Mouse (Mus musculus) limb, embryonic 15.5 days (tissue): Measurements from ENCODE around the gene Iqcg. TPM values are rescaled to one million over a fixed set of nuclear protein-coding genes. Genes with fewer than 3 reads are reported as not detected.

Experiments
- ATAC-seq: fragments of 200-750 bp; cut with Nextera tagmentation; 2 replicates; pipeline ENCODE4 v1.8.0; 2017; ENCODE audit warnings: low read depth, moderate TSS enrichment; ENCODE audit not compliant: insufficient number of reproducible peaks, low FRiP score, low TSS enrichment
- H3K27ac ChIP-seq: fragments of 300-500 bp; sonication (generic); 2 replicates; pipeline ENCODE4 v1.5.1; 2015; ENCODE audit warnings: moderate library complexity, mild to moderate bottlenecking, inconsistent platforms
- H3K27me3 ChIP-seq: fragments of 300-500 bp; sonication (generic); 2 replicates; pipeline ENCODE4 v1.6.1; 2015; ENCODE audit warnings: inconsistent platforms
- H3K36me3 ChIP-seq: fragments of 300-500 bp; sonication (generic); 2 replicates; pipeline ENCODE4 v1.6.1; 2015; ENCODE audit warnings: inconsistent platforms
- H3K4me1 ChIP-seq: fragments of 300-500 bp; sonication (generic); 2 replicates; pipeline ENCODE4 v1.6.1; 2015; ENCODE audit warnings: inconsistent platforms
- H3K4me2 ChIP-seq: fragments of 300-500 bp; sonication (generic); 2 replicates; pipeline ENCODE4 v1.6.1; 2015; ENCODE audit warnings: mild to moderate bottlenecking, inconsistent platforms
- H3K4me3 ChIP-seq: fragments of 300-500 bp; sonication (generic); 2 replicates; pipeline ENCODE4 v1.5.1; 2015; ENCODE audit warnings: mild to moderate bottlenecking, inconsistent platforms
- H3K9ac ChIP-seq: fragments of 300-500 bp; sonication (generic); 2 replicates; pipeline ENCODE4 v1.6.1; 2015; ENCODE audit warnings: inconsistent platforms
- H3K9me3 ChIP-seq: fragments of 300-500 bp; sonication (generic); 2 replicates; pipeline ENCODE4 v1.6.1; 2016; ENCODE audit warnings: inconsistent platforms
- WGBS: fragments of 180-500 bp; shearing (Covaris S2); methylation state at CpG from one replicate; pipeline ENCODE4 v1.1.7; 2015; 5-methylcytosine and 5-hydroxymethylcytosine counted together
- polyA plus RNA-seq: library from polyadenylated mRNA; unstranded; fragments of >200 nt; fragmentation: Nextera tagmentation; extraction: Ambion mirVana; gene quantifications from 2 replicates; pipeline ENCODE4 v1.2.1, GENCODE M21; 2015

The Iqcg gene
- polyA plus RNA-seq, 1 experiment from 2014 or later: 2.0 TPM

- WGBS: 66% methylated on average over 2 of the region's 2 CpGs
- Histone ChIP-seq H3K9ac (no peak overlapping the region), H3K9me3 (no peaks in the 10 kb centered on the region), H3K36me3 (no peaks in the 10 kb centered on the region), H3K27ac (no peak overlapping the region), H3K27me3 (no peaks in the 10 kb centered on the region), H3K4me3 (no peak overlapping the region), H3K4me1 (no peaks in the 10 kb centered on the region), H3K4me2 (no peak overlapping the region)
- ATAC-seq: no peak
Observed at GRCm38 (mm10) chr16:33048686-33049085, 7.3 kb downstream of the Iqcg start.

GRCm38 (mm10) chr16:33048004-33048403, 8.0 kb downstream of the Iqcg start:
- 93% methylated on average over 1 of the region's 1 CpGs for WGBS

GRCm38 (mm10) chr16:33043268-33043667, 12.8 kb downstream of the Iqcg start:
- no peak overlapping the region for H3K27ac ChIP-seq
- no peaks in the 10 kb centered on the region for H3K36me3 ChIP-seq
- H3K9me3 ChIP-seq: no peaks in the 10 kb centered on the region
- 68% methylated on average over 2 of the region's 2 CpGs for WGBS
- H3K9ac ChIP-seq: no peak overlapping the region
- no peaks in the 10 kb centered on the region for H3K4me1 ChIP-seq
- no peak overlapping the region for H3K4me3 ChIP-seq
- no peak for ATAC-seq
- H3K4me2 ChIP-seq: no peak overlapping the region
- no peaks in the 10 kb centered on the region for H3K27me3 ChIP-seq

More at GRCm38 (mm10) chr16:33048004-33048403, 8.0 kb downstream of the Iqcg start:
- no peaks in the 10 kb centered on the region for H3K4me1 ChIP-seq
- no peaks in the 10 kb centered on the region for H3K9me3 ChIP-seq
- H3K36me3 ChIP-seq: no peaks in the 10 kb centered on the region
- H3K9ac ChIP-seq: no peak overlapping the region
- H3K27ac ChIP-seq: no peak overlapping the region
- H3K4me3 ChIP-seq: no peak overlapping the region
- no peak for ATAC-seq
- H3K27me3 ChIP-seq: no peaks in the 10 kb centered on the region
- no peak overlapping the region for H3K4me2 ChIP-seq

GRCm38 (mm10) chr16:33042682-33043081, 13.3 kb downstream of the Iqcg start:
- H3K4me3 ChIP-seq: no peak overlapping the region
- ATAC-seq: no peak
- WGBS: 79% methylated on average over 1 of the region's 1 CpGs
- H3K9me3 ChIP-seq: no peaks in the 10 kb centered on the region
- H3K27me3 ChIP-seq: no peaks in the 10 kb centered on the region
- H3K36me3 ChIP-seq: no peaks in the 10 kb centered on the region
- no peaks in the 10 kb centered on the region for H3K4me1 ChIP-seq
- no peak overlapping the region for H3K9ac ChIP-seq
- H3K27ac ChIP-seq: no peak overlapping the region
- no peak overlapping the region for H3K4me2 ChIP-seq

GRCm38 (mm10) chr16:33036006-33036405, 20.0 kb downstream of the Iqcg start:
- Histone ChIP-seq H3K36me3 (no peaks in the 10 kb centered on the region), H3K27me3 (no peaks in the 10 kb centered on the region), H3K4me1 (no peaks in the 10 kb centered on the region), H3K27ac (no peak overlapping the region), H3K9me3 (no peaks in the 10 kb centered on the region), H3K4me2 (no peak overlapping the region), H3K4me3 (no peak overlapping the region), H3K9ac (no peak overlapping the region)
- no peak for ATAC-seq
- 65% methylated on average over 4 of the region's 4 CpGs for WGBS

GRCm38 (mm10) chr16:33026357-33026756, 29.7 kb downstream of the Iqcg start:
- Histone ChIP-seq H3K27ac (no peak overlapping the region), H3K36me3 (no peaks in the 10 kb centered on the region), H3K4me3 (no peak overlapping the region), H3K4me1 (no peaks in the 10 kb centered on the region), H3K4me2 (no peak overlapping the region), H3K27me3 (no peaks in the 10 kb centered on the region), H3K9ac (no peak overlapping the region), H3K9me3 (no peaks in the 10 kb centered on the region)
- ATAC-seq: no peak
- WGBS: 85% methylated on average over 7 of the region's 7 CpGs

- Histone ChIP-seq H3K36me3 (no peaks in the 10 kb centered on the region), H3K4me2 (no peak overlapping the region), H3K9ac (no peak overlapping the region), H3K27ac (no peak overlapping the region), H3K4me1 (no peaks in the 10 kb centered on the region), H3K27me3 (no peaks in the 10 kb centered on the region), H3K4me3 (no peak overlapping the region), H3K9me3 (no peaks in the 10 kb centered on the region)
- WGBS: 65% methylated on average over 8 of the region's 8 CpGs
- peak; percentile 30; the same call in 1 of the 2 replicates for ATAC-seq
Observed at GRCm38 (mm10) chr16:33024456-33025104, 31.4 kb downstream of the Iqcg start.

- Histone ChIP-seq H3K27me3 (no peaks in the 10 kb centered on the region), H3K27ac (no peak overlapping the region), H3K4me1 (no peaks in the 10 kb centered on the region), H3K9ac (no peak overlapping the region), H3K9me3 (no peaks in the 10 kb centered on the region), H3K4me2 (no peak overlapping the region), H3K4me3 (no peak overlapping the region), H3K36me3 (no peaks in the 10 kb centered on the region)
- ATAC-seq: no peak
- 6% methylated on average over 4 of the region's 4 CpGs for WGBS
Observed at GRCm38 (mm10) chr16:33023750-33024149, 32.3 kb downstream of the Iqcg start.

GRCm38 (mm10) chr16:33021381-33021780, 34.6 kb downstream of the Iqcg start:
- no peak overlapping the region for H3K9ac ChIP-seq
- peaks cover 6% of the 10 kb centered on the region; the same call in 1 of the 2 replicates for H3K36me3 ChIP-seq
- no peaks in the 10 kb centered on the region for H3K9me3 ChIP-seq
- no peak overlapping the region for H3K27ac ChIP-seq
- H3K4me3 ChIP-seq: no peak overlapping the region
- no peaks in the 10 kb centered on the region for H3K27me3 ChIP-seq
- H3K4me1 ChIP-seq: no peaks in the 10 kb centered on the region
- 79% methylated on average over 3 of the region's 3 CpGs for WGBS
- H3K4me2 ChIP-seq: no peak overlapping the region
- ATAC-seq: no peak

GRCm38 (mm10) chr16:33019117-33019770, 36.8 kb downstream of the Iqcg start:
- H3K9me3 ChIP-seq: no peaks in the 10 kb centered on the region
- peaks cover 13% of the 10 kb centered on the region; the same call in 1 of the 2 replicates for H3K36me3 ChIP-seq
- no peak overlapping the region for H3K4me3 ChIP-seq
- no peak overlapping the region for H3K4me2 ChIP-seq
- H3K9ac ChIP-seq: no peak overlapping the region
- H3K27ac ChIP-seq: no peak overlapping the region
- no peaks in the 10 kb centered on the region for H3K27me3 ChIP-seq
- WGBS: 71% methylated on average over 21 of the region's 21 CpGs
- no peaks in the 10 kb centered on the region for H3K4me1 ChIP-seq
- no peak for ATAC-seq

GRCm38 (mm10) chr16:33017677-33018349, 38.2 kb downstream of the Iqcg start:
- Histone ChIP-seq H3K36me3 (peaks cover 26% of the 10 kb centered on the region), H3K4me2 (no peak overlapping the region), H3K4me3 (no peak overlapping the region), H3K27ac (no peak overlapping the region), H3K27me3 (no peaks in the 10 kb centered on the region), H3K4me1 (no peaks in the 10 kb centered on the region), H3K9ac (no peak overlapping the region), H3K9me3 (no peaks in the 10 kb centered on the region)
- no peak for ATAC-seq
- WGBS: 91% methylated on average over 5 of the region's 5 CpGs

GRCm38 (mm10) chr16:33015986-33016385, 40.0 kb downstream of the Iqcg start:
- Histone ChIP-seq H3K9ac (no peak overlapping the region), H3K36me3 (peaks cover 35% of the 10 kb centered on the region), H3K27me3 (no peaks in the 10 kb centered on the region), H3K9me3 (no peaks in the 10 kb centered on the region), H3K4me3 (no peak overlapping the region), H3K4me1 (no peaks in the 10 kb centered on the region), H3K27ac (no peak overlapping the region), H3K4me2 (no peak overlapping the region)
- 73% methylated on average over 2 of the region's 2 CpGs for WGBS
- no peak for ATAC-seq
